Mouse (Mus musculus): ENCODE measurements around the gene St3gal2. TPM values are rescaled to one million over a fixed set of nuclear protein-coding genes. Genes with fewer than 3 reads are reported as not detected.
"Not testable (repeated sequence)": the region's sequence is repeated elsewhere in the genome, so short reads cannot be mapped to it uniquely, and the experiment has no call there.

The St3gal2 gene
- polyA plus RNA-seq, 1 experiment from 2014 or later: 10.1 TPM

GRCm38 (mm10) chr8:110958135-110958534 lies 38.4 kb downstream of the St3gal2 start:
- Histone ChIP-seq H3K27ac (ENCODE audit: low read depth) (no peak overlapping the region), H3K27me3 (ENCODE audit: insufficient read depth, low read length) (no peaks in the 10 kb centered on the region), H3K4me3 (ENCODE audit: low read depth, low read length) (no peak overlapping the region), H3K4me2 (ENCODE audit: low read depth, low read length) (no peak overlapping the region), H3K36me3 (replicated peaks; ENCODE audit: insufficient read depth, low read length) (peaks cover 33% of the 10 kb centered on the region), H3K4me1 (ENCODE audit: insufficient read depth) (no peaks in the 10 kb centered on the region), H3K9ac (replicated peaks) (no peak overlapping the region), H3K9me3 (ENCODE audit: low read length) (no peaks in the 10 kb centered on the region)
- TF ChIP-seq CTCF (IDR thresholded peaks at IDR 0.05; ENCODE audit: low read depth) (no peak), EP300 (IDR thresholded peaks at IDR 0.05; ENCODE audit: low read depth) (no peak)
- DNase-seq (no peak), ATAC-seq (no peak)
- WGBS (ENCODE audit: insufficient replicate concordance): 90% methylated on average over 5 of the region's 5 CpGs

- not testable (repeated sequence) for H3K4me2 ChIP-seq (ENCODE audit: low read depth, low read length); H3K4me3 ChIP-seq (ENCODE audit: low read depth, low read length); H3K9ac ChIP-seq (replicated peaks); H3K27ac ChIP-seq (ENCODE audit: low read depth); ATAC-seq; H3K9me3 ChIP-seq (ENCODE audit: low read length); H3K4me1 ChIP-seq (ENCODE audit: insufficient read depth); H3K27me3 ChIP-seq (ENCODE audit: insufficient read depth, low read length); DNase-seq
- peak; percentile 26 for TF ChIP-seq CTCF (IDR thresholded peaks at IDR 0.05; ENCODE audit: low read depth)
- WGBS (ENCODE audit: insufficient replicate concordance): 89% methylated on average over 7 of the region's 7 CpGs
- H3K36me3 ChIP-seq (replicated peaks; ENCODE audit: insufficient read depth, low read length): peaks cover 35% of the 10 kb centered on the region
Measured at GRCm38 (mm10) chr8:110958553-110958952, 38.8 kb downstream of the St3gal2 start.

- ATAC-seq: no peak
Measured at GRCm38 (mm10) chr8:110959071-110959780, 39.5 kb downstream of the St3gal2 start.

GRCm38 (mm10) chr8:110959906-110960305 lies 40.2 kb downstream of the St3gal2 start:
- Histone ChIP-seq H3K9ac (replicated peaks) (no peak overlapping the region), H3K4me3 (ENCODE audit: low read depth, low read length) (no peak overlapping the region), H3K4me1 (ENCODE audit: insufficient read depth) (no peaks in the 10 kb centered on the region), H3K27me3 (ENCODE audit: insufficient read depth, low read length) (no peaks in the 10 kb centered on the region), H3K36me3 (replicated peaks; ENCODE audit: insufficient read depth, low read length) (peaks cover 43% of the 10 kb centered on the region), H3K9me3 (ENCODE audit: low read length) (no peaks in the 10 kb centered on the region), H3K27ac (ENCODE audit: low read depth) (no peak overlapping the region), H3K4me2 (ENCODE audit: low read depth, low read length) (no peak overlapping the region)
- DNase-seq (no peak), ATAC-seq (no peak)
- TF ChIP-seq CTCF (IDR thresholded peaks at IDR 0.05; ENCODE audit: low read depth): no peak
- WGBS (ENCODE audit: insufficient replicate concordance): 91% methylated on average over 6 of the region's 6 CpGs

More at GRCm38 (mm10) chr8:110959071-110959780, 39.5 kb downstream of the St3gal2 start:
- no peaks in the 10 kb centered on the region for H3K4me1 ChIP-seq (ENCODE audit: insufficient read depth)
- TF ChIP-seq EP300 (IDR thresholded peaks at IDR 0.05; ENCODE audit: low read depth): no peak
- TF ChIP-seq CTCF (IDR thresholded peaks at IDR 0.05; ENCODE audit: low read depth): no peak
- no peaks in the 10 kb centered on the region for H3K27me3 ChIP-seq (ENCODE audit: insufficient read depth, low read length)
- H3K9me3 ChIP-seq (ENCODE audit: low read length): no peaks in the 10 kb centered on the region
- H3K27ac ChIP-seq (ENCODE audit: low read depth): no peak overlapping the region
- WGBS (ENCODE audit: insufficient replicate concordance): 92% methylated on average over 12 of the region's 12 CpGs
- peaks cover 40% of the 10 kb centered on the region for H3K36me3 ChIP-seq (replicated peaks; ENCODE audit: insufficient read depth, low read length)
- no peak overlapping the region for H3K4me2 ChIP-seq (ENCODE audit: low read depth, low read length)
- H3K9ac ChIP-seq (replicated peaks): no peak overlapping the region
- no peak for DNase-seq
- H3K4me3 ChIP-seq (ENCODE audit: low read depth, low read length): no peak overlapping the region

GRCm38 (mm10) chr8:110963051-110963450 lies 43.3 kb downstream of the St3gal2 start:
- ATAC-seq (no peak), DNase-seq (no peak)
- Histone ChIP-seq H3K4me1 (ENCODE audit: insufficient read depth) (peaks cover 4% of the 10 kb centered on the region; the same call in 1 of the 2 replicates), H3K4me2 (ENCODE audit: low read depth, low read length) (no peak overlapping the region), H3K4me3 (ENCODE audit: low read depth, low read length) (no peak overlapping the region), H3K9ac (replicated peaks) (no peak overlapping the region), H3K27ac (ENCODE audit: low read depth) (no peak overlapping the region), H3K27me3 (ENCODE audit: insufficient read depth, low read length) (no peaks in the 10 kb centered on the region), H3K36me3 (replicated peaks; ENCODE audit: insufficient read depth, low read length) (peaks cover 39% of the 10 kb centered on the region), H3K9me3 (ENCODE audit: low read length) (no peaks in the 10 kb centered on the region)
- TF ChIP-seq CTCF (IDR thresholded peaks at IDR 0.05; ENCODE audit: low read depth) (no peak), EP300 (IDR thresholded peaks at IDR 0.05; ENCODE audit: low read depth) (no peak)
- WGBS (ENCODE audit: insufficient replicate concordance): 96% methylated on average over 2 of the region's 2 CpGs

- whole genome bisulfite sequencing (ENCODE audit: insufficient replicate concordance): 82% methylated on average over 7 of the region's 7 CpGs
- DNase-seq (no peak), ATAC-seq (no peak)
- TF ChIP-seq CTCF (IDR thresholded peaks at IDR 0.05; ENCODE audit: low read depth): no peak
- TF ChIP-seq EP300 (IDR thresholded peaks at IDR 0.05; ENCODE audit: low read depth): no peak
- Histone ChIP-seq H3K9me3 (ENCODE audit: low read length) (no peaks in the 10 kb centered on the region), H3K4me2 (ENCODE audit: low read depth, low read length) (no peak overlapping the region), H3K9ac (replicated peaks) (no peak overlapping the region), H3K27ac (ENCODE audit: low read depth) (no peak overlapping the region), H3K27me3 (ENCODE audit: insufficient read depth, low read length) (no peaks in the 10 kb centered on the region), H3K36me3 (replicated peaks; ENCODE audit: insufficient read depth, low read length) (peaks cover 36% of the 10 kb centered on the region), H3K4me1 (ENCODE audit: insufficient read depth) (peaks cover 5% of the 10 kb centered on the region), H3K4me3 (ENCODE audit: low read depth, low read length) (no peak overlapping the region)
Measured at GRCm38 (mm10) chr8:110964666-110965065, 44.9 kb downstream of the St3gal2 start.
